In the genomic region with DNA sequence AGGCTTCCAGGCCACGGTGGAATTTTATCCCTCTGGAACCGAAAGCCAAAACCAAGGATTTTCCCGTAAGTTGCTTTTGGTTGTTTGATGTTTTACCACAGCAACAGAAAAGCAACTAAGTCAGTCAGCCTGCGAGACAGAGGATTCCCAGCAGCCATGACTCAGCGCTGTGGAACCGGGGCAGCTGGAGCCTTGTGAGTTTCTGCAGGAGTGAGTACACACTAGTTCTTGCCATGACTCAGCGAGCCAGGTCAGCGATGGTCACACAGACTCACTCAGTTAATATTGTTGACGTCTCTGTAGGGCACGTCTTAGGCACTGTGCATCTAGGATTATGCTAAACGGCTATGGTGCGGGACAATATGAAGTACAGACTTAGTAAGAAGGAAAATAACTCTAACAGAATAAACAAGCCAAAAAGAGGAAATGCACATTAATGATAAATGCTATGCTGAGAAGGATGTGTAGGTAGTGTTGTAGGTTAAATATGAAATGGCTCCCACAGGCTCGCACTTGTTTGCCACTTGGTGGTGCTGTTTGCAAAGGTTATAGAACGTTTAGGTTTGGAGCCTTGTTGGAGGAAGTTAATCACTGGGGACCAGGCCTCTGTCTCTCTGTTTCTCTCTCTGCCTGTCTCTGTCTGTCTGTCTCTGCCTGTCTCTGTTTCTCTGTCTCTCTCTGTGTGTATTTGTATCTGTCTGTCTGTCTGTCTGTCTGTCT, we compare ENCODE assay signal across 10 mouse cellular contexts. TPM values are rescaled to one million over a fixed set of nuclear protein-coding genes. Genes with fewer than 3 reads are reported as not detected.
A peak's percentile ranks its signal among the peaks of the same experiment; 100 is the strongest.
DNase-seq lines count a peak whose midpoint lies in the region; ATAC-seq and TF ChIP-seq lines count a peak whose summit lies in the region.
"Had no signal": no experiment of that assay in that cellular context is flagged by ENCODE, and none has a peak within 500 bp of the region (broad histone marks: within the 10 kb centered on the region; RNA-seq: fewer than 3 reads in every experiment).

No protein-coding gene starts in this region.

- no peak for TF ChIP-seq POLR2A in ES-Bruce4 (IDR thresholded peaks at IDR 0.05; ENCODE audit: insufficient read depth, low read length)

- peak; percentile 77 for TF ChIP-seq CTCF in layer of hippocampus, adult 2 months (conservative IDR thresholded peaks at IDR 0.05)
- TF ChIP-seq CTCF in ES-Bruce4 (IDR thresholded peaks at IDR 0.05; ENCODE audit: low read depth, low read length) = peak; percentile 30
- peak; percentile 52 for TF ChIP-seq CTCF in liver, embryonic 14.5 days (IDR thresholded peaks at IDR 0.05; ENCODE audit: low read depth)

- WGBS in embryonic facial prominence, embryonic 13.5 days = 57% methylated on average over 14 of the region's 14 CpGs
- WGBS in liver, embryonic 14.5 days (ENCODE audit: insufficient replicate concordance) = 27% methylated on average over 14 of the region's 14 CpGs

- TF ChIP-seq EP300 in ES-Bruce4 (IDR thresholded peaks at IDR 0.05; ENCODE audit: insufficient read depth, low read depth, low read length) = no peak
- TF ChIP-seq EP300 in liver, embryonic 14.5 days (IDR thresholded peaks at IDR 0.05; ENCODE audit: low read depth) = no peak

- DNase-seq in layer of hippocampus, adult 2 months (ENCODE audit: low spot score in 2 of 2) = peak; percentile 36 to 54
- no peak for DNase-seq in layer of hippocampus, adult 9-10 months (ENCODE audit: low spot score)
- DNase-seq in adrenal gland, adult 2 months = peak; percentile 87
- peak; percentile 17 to 31 (median 20) for DNase-seq in liver, embryonic 14.5 days (ENCODE audit: low read depth in 3 of 3, low spot score in 3 of 3)
- DNase-seq in right cerebral cortex, postnatal 14 days = peak; percentile 36
- DNase-seq in layer of hippocampus, postnatal 25 days (ENCODE audit: extremely low spot score in 1 of 2, low spot score in 1 of 2) = no peak

- no peak for ATAC-seq in embryonic facial prominence, embryonic 13.5 days (ENCODE audit: insufficient number of reproducible peaks, insufficient read depth, low FRiP score, low TSS enrichment, low read depth)
- ATAC-seq in liver, embryonic 14.5 days (ENCODE audit: insufficient read depth) = no peak

- H3K27me3 ChIP-seq in ES-Bruce4 (ENCODE audit: control insufficient read depth, insufficient read depth, low read length, poor library complexity, severe bottlenecking) = no peaks in the 10 kb centered on the region
- H3K27me3 ChIP-seq in embryonic facial prominence, embryonic 13.5 days = no peaks in the 10 kb centered on the region
- no peaks in the 10 kb centered on the region for H3K27me3 ChIP-seq in liver, embryonic 14.5 days (ENCODE audit: control insufficient read depth, insufficient read depth, low read length)

- H3K9ac ChIP-seq in ES-Bruce4 (ENCODE audit: low read depth, poor library complexity, severe bottlenecking) = no peak overlapping the region
- H3K9ac ChIP-seq in embryonic facial prominence, embryonic 13.5 days = 0 out of 2 replicates have a peak overlapping the region, but pooled peaks have one; percentile 28
- H3K9ac ChIP-seq in liver, embryonic 14.5 days (replicated peaks) = no peak overlapping the region

- H3K36me3 ChIP-seq in ES-Bruce4 (ENCODE audit: control insufficient read depth, insufficient read depth, low read length, poor library complexity, severe bottlenecking) = no peaks in the 10 kb centered on the region
- no peaks in the 10 kb centered on the region for H3K36me3 ChIP-seq in embryonic facial prominence, embryonic 13.5 days
- H3K36me3 ChIP-seq in liver, embryonic 14.5 days (replicated peaks; ENCODE audit: control insufficient read depth, insufficient read depth, low read depth) = no peaks in the 10 kb centered on the region

- H3K4me3 ChIP-seq in layer of hippocampus, adult 2 months = no peak overlapping the region
- peak overlapping the region; percentile 7; the same call in 1 of the 2 replicates for H3K4me3 ChIP-seq in ES-Bruce4 (ENCODE audit: low read depth, low read length)
- no peak overlapping the region for H3K4me3 ChIP-seq in embryonic facial prominence, embryonic 13.5 days
- no peak overlapping the region for H3K4me3 ChIP-seq in liver, embryonic 14.5 days (ENCODE audit: insufficient read depth in 1 of 2, low read depth in 2 of 2, low read length in 2 of 2)

- no peak overlapping the region for H3K4me2 ChIP-seq in embryonic facial prominence, embryonic 13.5 days
- H3K4me2 ChIP-seq in liver, embryonic 14.5 days (ENCODE audit: low read depth) = no peak overlapping the region

- no peaks in the 10 kb centered on the region for H3K9me3 ChIP-seq in ES-Bruce4 (replicated peaks; ENCODE audit: control insufficient read depth, insufficient read depth, low read length, poor library complexity, severe bottlenecking)
- no peaks in the 10 kb centered on the region for H3K9me3 ChIP-seq in embryonic facial prominence, embryonic 13.5 days
- H3K9me3 ChIP-seq in liver, embryonic 14.5 days (ENCODE audit: control insufficient read depth, low read length) = no peaks in the 10 kb centered on the region

- H3K4me1 ChIP-seq in ES-Bruce4 (ENCODE audit: control insufficient read depth, insufficient read depth, low read length) = no peaks in the 10 kb centered on the region
- no peaks in the 10 kb centered on the region; the same call in 1 of the 2 replicates for H3K4me1 ChIP-seq in embryonic facial prominence, embryonic 13.5 days
- H3K4me1 ChIP-seq in liver, embryonic 14.5 days (replicated peaks; ENCODE audit: control insufficient read depth in 2 of 2, insufficient read depth in 2 of 2, low read length in 1 of 2) = no peaks in the 10 kb centered on the region

- H3K27ac ChIP-seq in layer of hippocampus, adult 2 months = no peak overlapping the region
- no peak overlapping the region for H3K27ac ChIP-seq in ES-Bruce4 (ENCODE audit: insufficient read depth, low read length)
- no peak overlapping the region for H3K27ac ChIP-seq in embryonic facial prominence, embryonic 13.5 days
- H3K27ac ChIP-seq in liver, embryonic 14.5 days = no peak overlapping the region

RNA-seq across cellular contexts. Expression of a gene that starts 30.3 kb away (rescaled TPM):
- 10 to 100 TPM; 41.0 to 44.0 TPM for total RNA-seq in layer of hippocampus, adult 2 months (2021)
- polyA plus RNA-seq in ES-Bruce4 (2011; ENCODE audit: insufficient read depth, insufficient read length, low read depth, missing spikeins) = 1.2 and 1.9 TPM in 2 replicates
- total RNA-seq in adrenal gland, adult 2 months (2021) = 1 to 10 TPM in 1 of 2 experiments, under 1 TPM in 1; 0.52 to 1.2 TPM
- 1.1 and 1.3 TPM in 2 replicates for polyA plus RNA-seq in adrenal gland, adult 2 months (2012; rRNA removed)
- 6.5 and 7.2 TPM in 2 replicates for polyA plus RNA-seq in embryonic facial prominence, embryonic 13.5 days (2015; fragmentation: Nextera tagmentation; extraction: Ambion mirVana)
- 0.03 and 0.04 TPM in 2 replicates for polyA plus RNA-seq in liver, embryonic 14.5 days (2012; rRNA removed)
- not detected in 2 replicates for polyA plus RNA-seq in liver, embryonic 14.5 days (2014; fragmentation: Nextera tagmentation; extraction: Ambion mirVana)
- 10 to 100 TPM; 37.8 to 37.9 TPM for total RNA-seq in layer of hippocampus, postnatal 25 days (2021)
- polyA plus RNA-seq: heart, embryonic 14.5 days had no signal

RNA-seq across cellular contexts. Expression of a gene that starts 37.4 kb away (rescaled TPM):
- not detected for total RNA-seq in layer of hippocampus, adult 2 months (2021)
- polyA plus RNA-seq in ES-Bruce4 (2011; ENCODE audit: insufficient read depth, insufficient read length, low read depth, missing spikeins) = 2.2 and 2.3 TPM in 2 replicates
- total RNA-seq in adrenal gland, adult 2 months (2021) = not detected
- 0.07 TPM in 1 of 2 replicates, not detected in the other for polyA plus RNA-seq in adrenal gland, adult 2 months (2012; rRNA removed)
- 0.25 and 0.88 TPM in 2 replicates for polyA plus RNA-seq in embryonic facial prominence, embryonic 13.5 days (2015; fragmentation: Nextera tagmentation; extraction: Ambion mirVana)
- 7.7 and 9.4 TPM in 2 replicates for polyA plus RNA-seq in liver, embryonic 14.5 days (2012; rRNA removed)
- 14.4 and 15.0 TPM in 2 replicates for polyA plus RNA-seq in liver, embryonic 14.5 days (2014; fragmentation: Nextera tagmentation; extraction: Ambion mirVana)
- total RNA-seq in layer of hippocampus, postnatal 25 days (2021) = under 1 TPM in 1 of 2 experiments, not detected in 1; 0.34 TPM
- polyA plus RNA-seq: neural tube, embryonic 14.5 days had no signal

Comparison
In these comparisons a context has a peak if more than half of its experiments do, and no peak if none do; other contexts are left out.
1. DNase-seq: peak in layer of hippocampus, adult 2 months (2 of 2), adrenal gland, adult 2 months (single experiment), liver, embryonic 14.5 days (3 of 3) and right cerebral cortex, postnatal 14 days (single experiment); none in layer of hippocampus, adult 9-10 months (single experiment) and layer of hippocampus, postnatal 25 days (0 of 2).
2. Peak in every context shown above with its lines, with median percentiles within 50 percentile points of each other: CTCF ChIP-seq.